Mouse (Mus musculus) frontal cortex, postnatal 10 days (tissue): ENCODE results near the gene Pxk.
A peak's percentile ranks its signal among the peaks of the same experiment; 100 is the strongest.

Experiments
- DNase-seq, 2 experiments: peaks; one replicate each; pipeline ENCODE4 v3.0.0; 2022; ENCODE audit warnings: low spot score in 2 of 2, mixed read lengths in 1 of 2

Pxk gene

DNA sequence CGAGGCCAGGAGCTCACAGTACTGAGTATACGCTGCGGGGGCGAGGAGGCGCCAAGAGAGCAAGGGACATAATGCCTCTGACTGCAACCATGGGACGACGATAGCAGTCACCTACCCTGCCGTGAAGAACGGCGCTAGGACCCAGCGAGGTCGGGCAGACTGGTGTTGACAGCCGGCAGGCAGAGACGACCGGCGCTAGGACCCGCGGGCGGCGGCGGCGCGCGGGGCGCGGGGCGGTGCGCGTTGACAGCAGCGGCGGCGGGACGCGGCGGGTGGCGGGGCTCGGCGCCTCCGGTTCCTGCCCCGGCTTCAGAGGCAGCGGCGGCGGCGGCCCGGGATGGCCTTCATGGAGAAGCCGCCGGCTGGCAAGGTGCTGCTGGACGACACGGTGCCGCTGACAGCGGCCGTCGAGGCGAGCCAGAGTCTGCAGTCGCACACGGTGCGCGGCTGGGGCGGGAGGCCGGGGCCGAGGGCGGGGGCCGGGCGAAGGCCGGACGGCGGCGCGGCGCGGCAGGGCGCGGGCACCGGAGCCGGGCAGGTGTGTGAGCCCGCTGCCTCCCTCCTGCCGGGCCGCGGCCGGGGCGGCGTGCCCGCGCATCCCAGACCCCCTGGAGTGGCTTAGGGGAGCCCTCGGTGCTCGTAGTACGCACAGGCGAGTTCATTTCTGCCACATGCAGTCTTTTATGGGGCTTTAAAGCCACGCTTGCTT, at the start of gene Pxk:
Pxk (plus strand) TSS at position 234 of the 709 bp plus-strand sequence.
- DNase-seq, result peak; percentile 81 to 89

DNA sequence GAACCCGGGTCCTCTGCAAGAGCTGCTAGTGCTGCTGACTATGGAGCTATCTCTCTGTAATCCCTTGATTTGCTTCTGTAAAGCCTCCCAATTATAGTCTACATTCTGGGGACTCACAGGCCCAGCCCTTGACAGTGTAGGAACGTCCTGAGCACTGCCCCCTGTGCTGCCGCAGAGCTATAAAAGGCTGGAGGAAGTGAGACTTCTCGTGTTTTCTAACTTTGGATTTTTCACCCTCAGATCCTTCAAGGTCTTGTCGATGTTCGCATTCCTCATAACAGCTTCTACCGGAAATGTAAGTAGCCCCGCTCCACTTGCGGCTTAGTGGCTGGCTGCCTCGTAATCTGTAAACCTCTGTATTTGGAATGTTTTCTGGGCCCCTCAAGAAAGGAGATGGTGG, 48.7 kb upstream of the Pxk start:
- no peak for DNase-seq

DNA sequence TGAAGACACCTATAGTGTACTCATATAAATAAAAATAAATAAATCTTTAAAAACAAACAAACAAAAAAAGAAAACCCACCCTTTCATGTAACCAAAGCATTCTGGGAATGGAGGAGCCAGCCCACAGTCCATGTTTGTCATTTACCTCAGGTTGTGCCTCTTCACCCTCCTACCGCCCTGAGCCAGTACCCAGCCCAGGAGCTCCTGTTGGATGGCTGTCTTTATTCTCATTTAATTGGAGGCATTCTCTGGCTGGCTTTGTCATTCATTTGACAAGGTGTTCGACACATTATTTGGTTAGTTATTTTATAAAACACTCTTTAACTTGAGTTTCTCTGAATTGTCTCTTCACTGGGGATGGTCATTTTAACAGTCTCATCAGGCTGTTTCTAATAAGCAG, 46.1 kb upstream of the Pxk start:
- DNase-seq, result no peak

GRCm38 (mm10) chr14:8052661-8053060, 45.4 kb upstream of the Pxk start:
- no peak for DNase-seq

DNA sequence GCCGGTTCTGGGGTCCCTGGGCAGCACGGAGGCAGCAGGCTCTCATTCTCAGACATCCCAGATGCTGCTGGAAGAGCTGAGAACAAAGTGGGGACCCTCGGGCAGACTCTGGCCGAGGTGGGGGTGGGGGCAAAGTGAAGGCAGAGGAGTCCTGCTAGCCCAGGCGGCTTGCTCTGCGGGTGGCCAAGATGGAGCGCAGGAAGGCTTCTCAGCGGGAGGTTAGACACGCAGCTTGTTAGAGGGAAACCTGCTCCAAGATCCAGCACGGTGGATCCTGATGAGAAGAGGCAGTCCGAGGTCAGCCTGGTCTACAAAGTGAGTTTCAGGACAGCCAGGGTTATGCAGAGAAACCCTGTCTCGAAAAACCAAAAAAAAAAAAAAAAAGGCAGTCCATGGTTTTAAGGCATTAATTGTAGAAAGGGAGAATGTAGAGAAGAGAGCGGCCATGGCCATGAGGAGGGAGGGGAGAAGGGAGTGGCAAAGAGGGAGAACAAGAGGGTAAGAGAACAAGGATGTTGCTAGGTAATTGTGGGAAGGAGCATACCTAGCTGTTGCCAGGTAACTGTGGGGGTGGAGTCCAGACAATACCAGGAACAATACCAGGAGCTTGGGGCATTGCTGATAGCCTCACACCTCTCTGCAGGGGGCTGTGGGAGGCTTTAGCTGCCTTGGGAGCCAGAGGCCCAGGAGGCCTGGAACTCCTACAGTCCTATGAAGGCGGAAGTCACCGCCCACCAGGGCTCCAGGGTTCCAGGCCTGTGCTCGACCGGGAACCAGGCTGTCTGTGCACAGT, 43.5 kb upstream of the Pxk start:
- no peak for DNase-seq

DNA sequence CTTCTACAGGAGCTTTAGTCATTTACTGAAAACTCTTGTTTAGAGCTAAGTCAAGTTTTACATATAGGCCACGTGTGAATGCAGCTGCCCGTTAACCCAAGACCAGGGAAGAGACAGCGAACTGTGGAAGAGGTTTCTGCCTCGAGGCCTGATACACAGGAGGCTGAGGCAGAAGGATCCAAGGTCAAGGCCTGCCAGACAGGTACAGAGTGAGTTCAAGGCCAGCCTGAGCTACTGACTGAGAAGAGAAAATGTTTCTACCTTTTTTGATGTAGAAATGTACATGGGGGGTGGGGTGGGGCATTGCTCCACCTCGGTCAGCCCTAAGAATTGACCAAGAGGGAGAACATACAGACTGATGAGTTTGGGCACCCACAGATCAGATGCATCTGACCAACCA, 41.9 kb upstream of the Pxk start:
- DNase-seq, result no peak

DNA sequence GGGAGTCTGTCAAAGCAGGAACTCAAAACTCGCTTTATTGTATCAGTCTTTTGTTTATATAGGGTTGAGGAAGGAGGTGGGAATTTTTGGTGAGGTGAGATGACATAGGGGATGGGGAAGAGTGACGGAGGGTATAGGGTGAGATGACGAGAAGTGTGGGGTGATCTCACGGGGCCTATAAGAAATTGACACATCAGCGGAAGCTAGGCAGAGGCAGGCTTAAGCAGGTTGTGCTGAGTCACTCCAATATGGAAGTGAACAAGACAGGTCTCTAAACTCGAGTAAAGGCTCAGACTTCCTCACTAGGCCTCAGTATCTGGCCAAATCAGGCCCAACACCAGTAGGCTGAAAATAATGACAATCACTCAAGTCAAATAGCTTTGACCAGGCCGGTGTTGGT, 38.1 kb upstream of the Pxk start:
- DNase-seq, result no peak

DNA sequence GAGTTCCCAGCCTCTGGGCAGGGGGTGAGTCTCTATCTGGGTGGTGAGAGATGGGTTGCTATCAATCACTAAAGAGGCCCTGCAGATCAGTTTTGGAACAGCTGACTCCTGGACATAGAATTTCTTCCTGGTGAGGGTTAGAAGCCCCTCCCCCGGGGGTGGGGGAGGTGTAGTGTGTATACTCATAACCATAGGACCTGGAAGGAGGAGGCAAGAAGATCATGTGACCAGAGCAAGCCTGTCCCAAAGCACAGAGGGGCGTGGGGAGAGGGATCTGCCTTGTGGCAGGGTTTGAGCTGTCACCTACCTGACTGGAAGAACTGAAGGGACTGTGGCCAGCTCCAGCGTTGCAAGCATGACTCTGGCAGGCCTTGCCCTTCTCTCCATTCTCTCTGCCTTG, 35.9 kb upstream of the Pxk start:
- no peak for DNase-seq

- no peak for DNase-seq
These were observed 35.3 kb upstream of the Pxk start for GRCm38 (mm10) chr14:8062537-8063301.

DNA sequence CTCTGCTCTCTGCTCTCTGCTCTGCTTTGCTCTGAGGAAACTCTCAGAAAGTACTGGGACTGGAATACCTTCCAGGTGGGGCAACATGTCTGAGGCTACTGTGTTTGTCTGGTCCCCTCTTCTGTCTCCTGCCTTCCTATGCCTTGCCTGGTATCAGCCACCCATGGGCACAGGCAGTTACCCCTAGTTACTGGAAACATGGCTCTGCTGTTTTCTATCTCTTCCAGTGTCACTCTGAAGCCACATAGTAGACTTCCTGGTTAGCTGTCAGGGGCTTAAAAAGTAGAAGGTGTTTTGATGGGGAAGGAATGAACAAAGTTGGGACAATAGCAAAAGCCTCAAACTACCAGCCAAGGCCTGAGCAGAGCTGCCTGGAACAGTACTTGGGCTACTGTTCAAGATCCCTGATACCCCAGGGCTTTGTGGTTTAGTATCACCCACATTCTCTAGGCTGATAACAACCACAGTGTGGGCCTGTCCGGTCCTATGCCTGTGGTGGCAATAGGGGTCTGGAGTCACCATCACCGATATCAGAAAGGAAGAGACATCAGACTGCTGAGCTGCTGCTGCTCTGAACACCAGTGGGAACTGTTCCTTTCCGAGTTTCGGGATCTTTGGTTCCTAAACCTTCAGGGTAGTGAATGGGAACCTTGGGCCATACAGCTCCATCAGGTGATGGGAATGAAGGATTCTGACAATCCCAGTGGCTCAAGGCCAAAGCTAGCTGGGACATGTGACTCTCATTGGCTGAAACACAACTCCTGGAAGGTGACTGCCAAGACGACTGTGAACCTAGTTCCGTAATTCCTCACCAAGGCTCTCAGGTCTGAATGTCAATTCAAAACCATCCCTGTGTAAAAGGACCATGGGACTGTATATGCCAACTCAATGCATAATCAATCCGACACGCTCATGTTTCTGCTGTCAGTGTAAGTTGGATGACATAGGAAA, 33.9 kb upstream of the Pxk start:
- no peak for DNase-seq

DNA sequence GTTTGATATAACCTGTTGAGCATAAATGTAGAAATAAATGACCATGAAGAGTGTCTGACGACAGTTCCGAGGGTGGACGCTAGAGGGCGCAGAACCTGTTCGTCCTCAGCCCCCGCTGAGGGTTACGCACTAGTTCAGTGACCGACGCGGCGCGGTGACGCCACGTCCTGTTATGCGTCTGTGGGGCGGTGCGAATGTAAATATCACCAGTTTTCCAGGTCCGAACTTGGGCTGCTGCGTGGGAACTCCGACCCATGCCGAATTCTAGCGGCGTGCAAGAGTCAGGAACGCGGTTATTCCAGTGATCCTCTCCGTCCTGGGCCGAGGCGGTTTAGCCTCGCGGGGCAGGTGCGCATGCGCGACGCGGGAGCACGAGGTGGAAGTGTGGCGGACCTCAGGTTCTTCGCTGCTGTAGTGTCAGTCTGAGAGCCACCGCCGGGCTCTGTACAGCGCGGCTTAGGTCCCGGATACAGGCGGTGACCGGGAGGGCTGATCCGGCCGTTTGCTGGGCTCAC, 17.8 kb upstream of the Pxk start, which contains the start of gene Rpp14:
Rpp14 (plus strand) TSS at position 203 of the 515 bp plus-strand sequence.
- DNase-seq, result peak; percentile 90 to 93

GRCm38 (mm10) chr14:8080718-8081117, 17.3 kb upstream of the Pxk start:
- no peak for DNase-seq

DNA sequence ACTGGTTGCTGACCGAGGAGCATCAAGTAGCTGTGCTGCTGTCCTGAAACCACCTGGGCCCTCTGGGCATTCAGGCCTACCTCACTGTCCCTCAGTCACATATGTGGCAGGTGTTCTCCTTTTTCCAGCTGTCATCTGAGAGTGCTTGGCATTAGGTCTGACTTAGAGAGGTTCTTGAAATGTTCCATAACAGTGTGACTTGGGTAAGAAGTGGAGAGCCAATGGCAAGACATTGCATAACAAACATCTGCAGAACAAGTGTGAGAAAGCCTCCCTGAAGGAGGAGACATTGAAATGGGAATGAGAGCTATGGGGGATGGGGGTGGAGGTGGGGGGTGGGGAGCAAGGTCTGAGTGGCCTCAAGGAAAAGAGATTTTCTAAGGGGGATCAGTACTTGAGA, 15.1 kb upstream of the Pxk start:
- DNase-seq, result no peak

GRCm38 (mm10) chr14:8089016-8089415, 9.0 kb upstream of the Pxk start:
- DNase-seq, result no peak

- no peak for DNase-seq
These were observed 5.4 kb upstream of the Pxk start for GRCm38 (mm10) chr14:8092573-8092972.

DNA sequence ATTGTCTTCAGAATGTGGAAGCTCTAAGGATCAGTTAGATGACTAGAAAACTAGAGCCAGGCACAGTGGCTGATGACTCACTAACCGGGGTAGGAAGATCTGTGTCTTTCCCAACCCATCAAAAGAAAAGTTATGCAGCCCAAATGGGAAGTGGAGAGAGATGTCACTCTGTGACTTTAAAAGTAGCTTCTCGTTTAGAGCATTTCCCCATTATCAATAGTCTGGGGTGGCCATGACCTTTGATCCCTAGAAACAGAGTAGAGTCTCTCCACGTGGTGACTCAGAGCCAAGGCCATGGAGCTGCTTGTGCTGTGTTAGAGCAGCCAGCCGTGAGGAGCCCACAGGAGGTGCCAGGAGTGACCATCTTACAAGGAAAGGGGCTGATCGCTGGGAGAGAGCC, 4.6 kb upstream of the Pxk start:
- DNase-seq, result no peak

GRCm38 (mm10) chr14:8094931-8095561, 3.0 kb upstream of the Pxk start:
- DNase-seq, result no peak

GRCm38 (mm10) chr14:8095562-8095950, 2.5 kb upstream of the Pxk start:
- no peak for DNase-seq

- no peak for DNase-seq
These were observed 630 bp downstream of the Pxk start for GRCm38 (mm10) chr14:8098687-8098995.

- no peak for DNase-seq
These were observed 1.6 kb downstream of the Pxk start for GRCm38 (mm10) chr14:8099561-8100021.

DNA sequence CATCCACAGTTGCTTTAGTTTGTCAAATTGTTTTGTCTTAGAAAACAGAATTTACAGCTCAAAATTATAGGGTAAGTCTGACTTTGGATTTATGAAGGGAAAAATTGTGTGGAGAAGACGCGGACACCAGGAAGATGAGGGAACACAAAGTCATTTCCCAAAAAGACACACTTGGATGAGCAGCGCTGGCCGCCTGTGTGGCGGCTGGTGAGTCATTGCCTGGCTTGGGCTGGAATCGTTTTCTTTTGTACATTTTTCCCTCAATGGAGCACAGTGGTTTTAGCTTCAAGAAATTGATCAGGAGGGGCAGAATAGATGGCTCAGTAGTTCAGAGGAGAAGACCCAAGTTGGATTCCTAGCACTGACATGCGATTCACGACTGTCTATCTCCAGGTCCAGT, 3.9 kb downstream of the Pxk start:
- no peak for DNase-seq
